Mouse (Mus musculus): Measurements from ENCODE around the gene Tmem236. TPM values are rescaled to one million over a fixed set of nuclear protein-coding genes. Genes with fewer than 3 reads are reported as not detected.

Gene Tmem236
- polyA plus RNA-seq, 1 experiment from 2014 or later: 0.20 TPM

GRCm38 (mm10) chr2:14206798-14207197 is 32.5 kb downstream of the Tmem236 start:
- Histone ChIP-seq H3K4me2 (ENCODE audit: low read depth, low read length) (no peak overlapping the region), H3K27me3 (ENCODE audit: control insufficient read depth, insufficient read depth, low read length) (no peaks in the 10 kb centered on the region), H3K4me1 (ENCODE audit: control insufficient read depth, insufficient read depth, low read length) (no peaks in the 10 kb centered on the region), H3K27ac (ENCODE audit: low read length) (no peak overlapping the region), H3K9me3 (replicated peaks; ENCODE audit: control insufficient read depth, low read length) (no peaks in the 10 kb centered on the region), H3K9ac (ENCODE audit: low read length) (no peak overlapping the region), H3K4me3 (ENCODE audit: low read length) (no peak overlapping the region), H3K36me3 (ENCODE audit: control insufficient read depth, insufficient read depth) (no peaks in the 10 kb centered on the region)
- ATAC-seq (replicated peaks; ENCODE audit: extremely low read depth, insufficient read depth, low FRiP score): no peak
- WGBS: 54% methylated on average over 4 of the region's 4 CpGs

DNA sequence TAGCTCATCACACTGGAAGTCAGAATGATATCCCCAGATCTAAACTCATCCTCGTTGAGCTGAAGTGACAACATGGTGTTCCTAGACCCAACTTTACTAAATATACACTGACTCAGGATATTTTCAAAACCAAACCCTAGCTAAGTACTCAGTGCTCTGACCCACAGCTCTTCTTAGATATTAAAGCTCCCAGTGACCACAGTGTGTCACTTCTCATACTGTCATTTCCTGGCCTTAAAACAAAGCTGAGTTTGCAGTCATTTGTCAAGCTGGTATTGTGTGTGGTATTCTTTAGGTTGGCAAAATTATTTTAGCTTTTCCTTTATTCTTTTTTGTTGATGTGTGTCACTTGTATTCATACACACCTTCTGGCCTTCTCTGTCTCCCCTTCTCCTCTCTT is 36.4 kb downstream of the Tmem236 start:
- Histone ChIP-seq H3K9ac (ENCODE audit: low read length) (no peak overlapping the region), H3K4me3 (ENCODE audit: low read length) (no peak overlapping the region), H3K36me3 (ENCODE audit: control insufficient read depth, insufficient read depth) (no peaks in the 10 kb centered on the region), H3K27ac (ENCODE audit: low read length) (no peak overlapping the region), H3K4me2 (ENCODE audit: low read depth, low read length) (no peak overlapping the region), H3K27me3 (ENCODE audit: control insufficient read depth, insufficient read depth, low read length) (no peaks in the 10 kb centered on the region), H3K4me1 (ENCODE audit: control insufficient read depth, insufficient read depth, low read length) (no peaks in the 10 kb centered on the region), H3K9me3 (replicated peaks; ENCODE audit: control insufficient read depth, low read length) (no peaks in the 10 kb centered on the region)
- ATAC-seq (replicated peaks; ENCODE audit: extremely low read depth, insufficient read depth, low FRiP score): no peak
- 84% methylated on average over 1 of the region's 1 CpGs for WGBS

- Histone ChIP-seq H3K27me3 (ENCODE audit: control insufficient read depth, insufficient read depth, low read length) (no peaks in the 10 kb centered on the region), H3K36me3 (ENCODE audit: control insufficient read depth, insufficient read depth) (no peaks in the 10 kb centered on the region), H3K27ac (ENCODE audit: low read length) (no peak overlapping the region), H3K4me3 (ENCODE audit: low read length) (no peak overlapping the region), H3K9ac (ENCODE audit: low read length) (no peak overlapping the region), H3K9me3 (replicated peaks; ENCODE audit: control insufficient read depth, low read length) (no peaks in the 10 kb centered on the region), H3K4me1 (ENCODE audit: control insufficient read depth, insufficient read depth, low read length) (no peaks in the 10 kb centered on the region), H3K4me2 (ENCODE audit: low read depth, low read length) (no peak overlapping the region)
- ATAC-seq (replicated peaks; ENCODE audit: extremely low read depth, insufficient read depth, low FRiP score): no peak
These were observed 37.3 kb downstream of the Tmem236 start for GRCm38 (mm10) chr2:14211606-14212005.

GRCm38 (mm10) chr2:14214764-14215163 is 40.4 kb downstream of the Tmem236 start:
- 72% methylated on average over 3 of the region's 3 CpGs for WGBS

GRCm38 (mm10) chr2:14216653-14217052 is 42.3 kb downstream of the Tmem236 start:
- Histone ChIP-seq H3K27ac (ENCODE audit: low read length) (no peak overlapping the region), H3K9me3 (replicated peaks; ENCODE audit: control insufficient read depth, low read length) (no peaks in the 10 kb centered on the region), H3K36me3 (ENCODE audit: control insufficient read depth, insufficient read depth) (no peaks in the 10 kb centered on the region), H3K4me1 (ENCODE audit: control insufficient read depth, insufficient read depth, low read length) (no peaks in the 10 kb centered on the region), H3K4me3 (ENCODE audit: low read length) (no peak overlapping the region), H3K27me3 (ENCODE audit: control insufficient read depth, insufficient read depth, low read length) (no peaks in the 10 kb centered on the region), H3K9ac (ENCODE audit: low read length) (no peak overlapping the region), H3K4me2 (ENCODE audit: low read depth, low read length) (no peak overlapping the region)
- ATAC-seq (replicated peaks; ENCODE audit: extremely low read depth, insufficient read depth, low FRiP score): no peak
- WGBS: 71% methylated on average over 3 of the region's 3 CpGs

More at GRCm38 (mm10) chr2:14214764-14215163, 40.4 kb downstream of the Tmem236 start:
- no peak overlapping the region for H3K4me2 ChIP-seq (ENCODE audit: low read depth, low read length)
- no peaks in the 10 kb centered on the region for H3K27me3 ChIP-seq (ENCODE audit: control insufficient read depth, insufficient read depth, low read length)
- no peaks in the 10 kb centered on the region for H3K9me3 ChIP-seq (replicated peaks; ENCODE audit: control insufficient read depth, low read length)
- no peak for ATAC-seq (replicated peaks; ENCODE audit: extremely low read depth, insufficient read depth, low FRiP score)
- no peak overlapping the region for H3K27ac ChIP-seq (ENCODE audit: low read length)
- H3K4me3 ChIP-seq (ENCODE audit: low read length): no peak overlapping the region
- H3K4me1 ChIP-seq (ENCODE audit: control insufficient read depth, insufficient read depth, low read length): no peaks in the 10 kb centered on the region
- no peaks in the 10 kb centered on the region for H3K36me3 ChIP-seq (ENCODE audit: control insufficient read depth, insufficient read depth)
- no peak overlapping the region for H3K9ac ChIP-seq (ENCODE audit: low read length)

DNA sequence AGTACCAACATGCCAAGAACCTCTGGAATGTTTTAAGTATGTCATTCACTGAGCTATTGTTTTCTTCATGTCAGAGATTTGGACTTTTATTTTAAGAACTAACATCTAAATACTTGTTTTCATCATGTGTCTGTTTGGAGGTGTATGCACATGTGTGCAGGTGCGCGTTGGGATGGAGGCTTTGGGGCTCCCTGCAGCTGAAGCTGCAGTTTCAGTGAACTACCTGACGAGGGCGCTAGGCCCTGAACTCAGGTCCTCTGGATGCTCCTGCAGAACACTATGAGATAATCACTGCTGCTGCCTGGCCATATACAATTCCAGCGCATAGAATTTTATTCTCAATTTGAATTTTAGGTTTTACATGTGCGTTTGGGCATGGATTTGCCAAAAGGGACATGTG is 43.8 kb downstream of the Tmem236 start:
- 75% methylated on average over 6 of the region's 6 CpGs for WGBS
- no peaks in the 10 kb centered on the region for H3K36me3 ChIP-seq (ENCODE audit: control insufficient read depth, insufficient read depth)
- H3K27ac ChIP-seq (ENCODE audit: low read length): no peak overlapping the region
- no peak overlapping the region for H3K4me3 ChIP-seq (ENCODE audit: low read length)
- H3K9ac ChIP-seq (ENCODE audit: low read length): no peak overlapping the region
- no peaks in the 10 kb centered on the region for H3K27me3 ChIP-seq (ENCODE audit: control insufficient read depth, insufficient read depth, low read length)
- no peak for ATAC-seq (replicated peaks; ENCODE audit: extremely low read depth, insufficient read depth, low FRiP score)
- H3K4me1 ChIP-seq (ENCODE audit: control insufficient read depth, insufficient read depth, low read length): peaks cover 6% of the 10 kb centered on the region; the same call in 1 of the 2 replicates
- H3K9me3 ChIP-seq (replicated peaks; ENCODE audit: control insufficient read depth, low read length): no peaks in the 10 kb centered on the region
- H3K4me2 ChIP-seq (ENCODE audit: low read depth, low read length): no peak overlapping the region

- Histone ChIP-seq H3K4me1 (ENCODE audit: control insufficient read depth, insufficient read depth, low read length) (peaks cover 6% of the 10 kb centered on the region; the same call in 1 of the 2 replicates), H3K9me3 (replicated peaks; ENCODE audit: control insufficient read depth, low read length) (no peaks in the 10 kb centered on the region), H3K27ac (ENCODE audit: low read length) (no peak overlapping the region), H3K36me3 (ENCODE audit: control insufficient read depth, insufficient read depth) (no peaks in the 10 kb centered on the region), H3K4me2 (ENCODE audit: low read depth, low read length) (no peak overlapping the region), H3K27me3 (ENCODE audit: control insufficient read depth, insufficient read depth, low read length) (no peaks in the 10 kb centered on the region), H3K9ac (ENCODE audit: low read length) (no peak overlapping the region), H3K4me3 (ENCODE audit: low read length) (no peak overlapping the region)
- 78% methylated on average over 3 of the region's 4 CpGs for WGBS
- no peak for ATAC-seq (replicated peaks; ENCODE audit: extremely low read depth, insufficient read depth, low FRiP score)
These were observed 50.1 kb downstream of the Tmem236 start for GRCm38 (mm10) chr2:14224387-14224786.

DNA sequence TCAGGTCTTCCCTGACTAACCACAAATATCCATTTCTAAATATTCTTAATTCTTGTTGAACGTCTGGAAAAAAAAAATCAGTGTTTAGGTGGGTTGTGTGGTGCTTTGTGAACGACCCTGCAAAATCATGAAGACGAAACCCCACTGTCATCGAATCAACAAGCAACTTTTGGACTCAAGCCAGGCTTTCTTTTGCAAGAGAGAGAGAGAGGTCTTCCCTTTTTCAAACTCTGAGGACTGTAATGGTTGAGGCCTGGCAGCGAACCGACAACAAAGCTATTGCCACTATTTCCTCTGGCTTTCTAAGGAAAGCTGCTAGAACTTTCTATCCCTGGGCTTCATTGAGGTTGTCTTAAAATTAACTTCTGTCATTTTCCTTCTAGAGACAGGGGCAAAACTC is 54.2 kb downstream of the Tmem236 start:
- H3K9ac ChIP-seq (ENCODE audit: low read length): no peak overlapping the region
- H3K4me2 ChIP-seq (ENCODE audit: low read depth, low read length): no peak overlapping the region
- no peak for ATAC-seq (replicated peaks; ENCODE audit: extremely low read depth, insufficient read depth, low FRiP score)
- H3K4me1 ChIP-seq (ENCODE audit: control insufficient read depth, insufficient read depth, low read length): no peaks in the 10 kb centered on the region
- H3K27me3 ChIP-seq (ENCODE audit: control insufficient read depth, insufficient read depth, low read length): no peaks in the 10 kb centered on the region
- H3K9me3 ChIP-seq (replicated peaks; ENCODE audit: control insufficient read depth, low read length): no peaks in the 10 kb centered on the region
- no peaks in the 10 kb centered on the region for H3K36me3 ChIP-seq (ENCODE audit: control insufficient read depth, insufficient read depth)
- 61% methylated on average over 6 of the region's 6 CpGs for WGBS
- H3K4me3 ChIP-seq (ENCODE audit: low read length): no peak overlapping the region
- no peak overlapping the region for H3K27ac ChIP-seq (ENCODE audit: low read length)

DNA sequence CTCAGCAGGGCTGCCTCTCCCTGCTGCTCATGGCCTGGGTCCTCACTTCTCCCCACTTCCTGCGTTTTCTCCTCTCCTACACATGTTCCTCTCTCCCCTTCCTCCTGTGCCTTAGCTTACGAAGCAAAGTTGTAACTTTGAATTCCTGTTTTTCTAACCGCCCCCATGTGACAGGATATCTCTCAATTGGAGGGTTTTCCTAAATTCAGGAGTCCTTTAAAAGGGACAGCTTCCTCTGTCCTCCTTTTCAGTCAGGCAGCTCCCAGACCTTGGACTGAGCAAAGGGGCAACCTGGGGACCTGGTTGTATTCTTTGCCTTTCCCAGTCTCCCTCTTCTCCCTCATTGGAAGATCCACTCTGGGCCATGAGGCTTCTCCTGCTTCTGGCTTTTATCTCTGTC is 54.8 kb downstream of the Tmem236 start, which contains the start of gene Mrc1:
Gene Mrc1, plus strand, starts transcription at position 244 of the 400 bp plus-strand sequence.
- no peaks in the 10 kb centered on the region for H3K27me3 ChIP-seq (ENCODE audit: control insufficient read depth, insufficient read depth, low read length)
- 54% methylated on average over 3 of the region's 3 CpGs for WGBS
- no peaks in the 10 kb centered on the region for H3K9me3 ChIP-seq (replicated peaks; ENCODE audit: control insufficient read depth, low read length)
- no peaks in the 10 kb centered on the region for H3K36me3 ChIP-seq (ENCODE audit: control insufficient read depth, insufficient read depth)
- no peak within 1 kb of the TSS for H3K27ac ChIP-seq (ENCODE audit: low read length)
- H3K9ac ChIP-seq (ENCODE audit: low read length): no peak within 1 kb of the TSS
- no peak for ATAC-seq (replicated peaks; ENCODE audit: extremely low read depth, insufficient read depth, low FRiP score)
- no peak within 1 kb of the TSS for H3K4me2 ChIP-seq (ENCODE audit: low read depth, low read length)
- H3K4me1 ChIP-seq (ENCODE audit: control insufficient read depth, insufficient read depth, low read length): no peaks in the 10 kb centered on the region
- no peak within 1 kb of the TSS for H3K4me3 ChIP-seq (ENCODE audit: low read length)

DNA sequence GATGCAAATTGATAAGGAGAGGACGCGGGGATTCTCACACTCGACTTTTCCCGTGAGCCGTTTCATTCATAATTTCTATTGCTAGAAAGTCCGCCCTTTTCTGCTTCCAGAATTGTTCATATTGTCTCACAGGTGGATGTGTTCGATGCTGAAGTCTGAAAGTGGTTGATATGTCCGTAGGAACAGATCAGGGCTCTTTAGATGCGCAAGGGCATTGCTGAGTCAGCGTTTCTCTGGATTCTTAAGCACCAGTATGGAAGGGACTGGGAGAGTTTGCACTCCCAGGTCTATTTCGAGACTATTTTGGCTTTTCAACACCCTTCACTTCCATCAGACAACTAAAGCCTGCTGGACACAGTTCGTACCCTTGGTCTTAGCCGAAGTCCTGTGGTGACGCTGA is 55.7 kb downstream of the Tmem236 start:
- no peaks in the 10 kb centered on the region for H3K4me1 ChIP-seq (ENCODE audit: control insufficient read depth, insufficient read depth, low read length)
- no peak overlapping the region for H3K27ac ChIP-seq (ENCODE audit: low read length)
- no peaks in the 10 kb centered on the region for H3K27me3 ChIP-seq (ENCODE audit: control insufficient read depth, insufficient read depth, low read length)
- H3K9ac ChIP-seq (ENCODE audit: low read length): no peak overlapping the region
- no peaks in the 10 kb centered on the region for H3K36me3 ChIP-seq (ENCODE audit: control insufficient read depth, insufficient read depth)
- H3K9me3 ChIP-seq (replicated peaks; ENCODE audit: control insufficient read depth, low read length): no peaks in the 10 kb centered on the region
- 66% methylated on average over 14 of the region's 14 CpGs for WGBS
- H3K4me2 ChIP-seq (ENCODE audit: low read depth, low read length): no peak overlapping the region
- no peak for ATAC-seq (replicated peaks; ENCODE audit: extremely low read depth, insufficient read depth, low FRiP score)
- no peak overlapping the region for H3K4me3 ChIP-seq (ENCODE audit: low read length)
